Mouse (Mus musculus) fat pad, adult 2 months (tissue): ENCODE measurements around the gene Prkcz.
"Not testable (repeated sequence)": the region's sequence is repeated elsewhere in the genome, so short reads cannot be mapped to it uniquely, and the experiment has no call there.

Experiments
- DNase-seq: peaks from one replicate; pipeline ENCODE4 v3.0.0-alpha.2; 2011; ENCODE audit warnings: low read depth, low spot score; ENCODE audit errors: extremely low read depth

Prkcz gene

GRCm38 (mm10) chr4:155249648-155250351, 111.4 kb downstream of the Prkcz start, which contains the start of gene Faap20:
Gene Faap20, plus strand, starts transcription at chr4:155249802.
- DNase-seq = no peak

GRCm38 (mm10) chr4:155249257-155249647, 111.9 kb downstream of the Prkcz start:
- DNase-seq = no peak

GRCm38 (mm10) chr4:155248054-155248453, 113.1 kb downstream of the Prkcz start:
- not testable (repeated sequence) for DNase-seq

GRCm38 (mm10) chr4:155246691-155247105, 114.5 kb downstream of the Prkcz start:
- DNase-seq = no peak

GRCm38 (mm10) chr4:155245770-155246492, 115.2 kb downstream of the Prkcz start:
- DNase-seq = no peak

GRCm38 (mm10) chr4:155243233-155243632, 117.9 kb downstream of the Prkcz start:
- no peak for DNase-seq

GRCm38 (mm10) chr4:155242292-155242691, 118.9 kb downstream of the Prkcz start:
- DNase-seq = no peak

GRCm38 (mm10) chr4:155241789-155242188, 119.4 kb downstream of the Prkcz start:
- no peak for DNase-seq

GRCm38 (mm10) chr4:155239494-155239893, 121.7 kb downstream of the Prkcz start:
- DNase-seq = no peak

- no peak for DNase-seq
Observed at GRCm38 (mm10) chr4:155238276-155238675, 122.9 kb downstream of the Prkcz start.

- no peak for DNase-seq
Observed at GRCm38 (mm10) chr4:155236737-155237385, 124.3 kb downstream of the Prkcz start.

GRCm38 (mm10) chr4:155235311-155236119, 125.6 kb downstream of the Prkcz start:
- no peak for DNase-seq

GRCm38 (mm10) chr4:155234371-155235310, 126.5 kb downstream of the Prkcz start:
- no peak for DNase-seq

GRCm38 (mm10) chr4:155233878-155234277, 127.3 kb downstream of the Prkcz start:
- DNase-seq = no peak

- DNase-seq = no peak
Observed at GRCm38 (mm10) chr4:155228461-155228860, 132.7 kb downstream of the Prkcz start.

GRCm38 (mm10) chr4:155227986-155228385, 133.2 kb downstream of the Prkcz start:
- DNase-seq = no peak

- DNase-seq = no peak
Observed at GRCm38 (mm10) chr4:155225918-155226317, 135.2 kb downstream of the Prkcz start.

GRCm38 (mm10) chr4:155223594-155224528, 137.3 kb downstream of the Prkcz start:
- DNase-seq = no peak
